Mouse (Mus musculus) bone marrow macrophage, adult 2 months (primary cell): ENCODE data around the gene Slc7a4. TPM values are rescaled to one million over a fixed set of nuclear protein-coding genes. Genes with fewer than 3 reads are reported as not detected.

Experiments used
- H3K27ac ChIP-seq: 2 replicates; pipeline ENCODE4 v1.5.1; 2012; ENCODE audit warnings: low read depth, low read length; ENCODE audit not compliant: insufficient read depth
- H3K4me1 ChIP-seq: 2 replicates; pipeline ENCODE4 v1.6.1; 2012; ENCODE audit warnings: low read length; ENCODE audit not compliant: control insufficient read depth, insufficient read depth
- H3K4me3 ChIP-seq: 2 replicates; pipeline ENCODE4 v1.5.1; 2012; ENCODE audit warnings: mild to moderate bottlenecking, low read length, moderate library complexity; ENCODE audit not compliant: insufficient read depth
- CTCF ChIP-seq: IDR thresholded peaks from 2 replicates; pipeline ENCODE4 v1.5.1; 2012; ENCODE audit warnings: low read depth, mild to moderate bottlenecking, low read length, moderate library complexity
- POLR2A ChIP-seq: IDR thresholded peaks from 2 replicates; pipeline ENCODE4 v1.6.1; 2012; ENCODE audit warnings: mild to moderate bottlenecking, low read depth, low read length, borderline replicate concordance
- polyA plus RNA-seq: library from polyadenylated mRNA; stranded (reverse); fragments of >200 nt; gene quantifications from 2 replicates; pipeline ENCODE4 v1.2.4, GENCODE M21; 2012; ENCODE audit not compliant: missing spikeins, insufficient read depth, insufficient read length

Slc7a4 gene
- polyA plus RNA-seq, 1 experiment, result 2.2 TPM

DNA sequence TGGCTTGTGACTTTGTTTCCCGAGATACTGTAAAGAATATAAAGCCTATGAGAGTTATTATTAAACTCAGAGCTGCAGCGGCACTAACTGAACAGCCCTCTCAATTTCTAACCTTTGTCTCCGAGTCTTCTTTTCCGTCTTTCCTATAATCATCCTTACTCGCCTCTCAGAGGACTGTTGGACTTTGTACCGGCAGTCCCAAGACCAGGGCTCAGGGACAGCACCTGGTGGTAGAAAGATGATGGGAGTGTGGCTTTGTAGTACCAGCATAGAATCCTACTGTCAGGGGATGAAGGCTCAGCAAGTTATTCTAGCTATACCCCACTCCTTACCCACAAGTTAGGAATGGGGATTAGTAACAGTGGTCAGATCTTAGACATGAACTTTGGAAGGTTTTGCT, 56.8 kb downstream of the Slc7a4 start:
- no peak for TF ChIP-seq CTCF
- TF ChIP-seq POLR2A, result no peak
- no peaks in the 10 kb centered on the region for H3K4me1 ChIP-seq
- H3K4me3 ChIP-seq, result no peak overlapping the region
- no peak overlapping the region for H3K27ac ChIP-seq

DNA sequence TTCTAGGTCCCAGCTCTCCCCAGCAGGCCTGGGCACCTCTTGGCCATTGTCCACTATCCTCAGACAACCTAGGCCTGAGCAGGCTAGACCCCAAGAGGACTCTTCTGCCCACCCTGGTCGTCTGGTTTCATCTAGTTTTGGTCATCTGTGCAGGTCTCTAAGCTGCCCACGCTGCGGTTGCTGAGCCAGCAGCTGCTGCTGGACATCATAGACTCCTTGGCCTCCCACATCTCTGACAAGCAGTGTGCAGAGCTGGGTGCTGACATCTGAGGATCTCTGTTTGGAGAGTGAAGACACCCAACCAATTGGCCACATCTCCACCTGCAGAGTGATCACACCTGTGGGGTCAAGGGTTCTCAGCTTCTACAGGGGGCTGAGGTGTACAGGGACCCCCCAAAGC, 57.5 kb downstream of the Slc7a4 start:
- Histone ChIP-seq H3K4me3 (no peak overlapping the region), H3K27ac (no peak overlapping the region), H3K4me1 (no peaks in the 10 kb centered on the region)
- no peak for TF ChIP-seq POLR2A
- no peak for TF ChIP-seq CTCF

- no peak for TF ChIP-seq POLR2A
- no peak for TF ChIP-seq CTCF
- no peak overlapping the region for H3K4me3 ChIP-seq
- H3K27ac ChIP-seq, result no peak overlapping the region
- H3K4me1 ChIP-seq, result no peaks in the 10 kb centered on the region
Observed at GRCm38 (mm10) chr16:17524156-17524555, 58.9 kb downstream of the Slc7a4 start.

Other genes starting within 250 kb of the Slc7a4 start
- 31.9 and 35.3 TPM in 2 replicates for gene Snap29, start 177.2 kb downstream of the Slc7a4 start, polyA plus RNA-seq
- 37.1 and 38.0 TPM in 2 replicates for gene Pi4ka, start 176.9 kb downstream of the Slc7a4 start, polyA plus RNA-seq
- gene Crkl, start 131.2 kb downstream of the Slc7a4 start, polyA plus RNA-seq, result 26.2 and 27.4 TPM in 2 replicates
- gene Aifm3, start 93.6 kb downstream of the Slc7a4 start, polyA plus RNA-seq, result not detected in 2 replicates
- gene Lztr1, start 74.5 kb downstream of the Slc7a4 start, polyA plus RNA-seq, result 53.4 and 57.0 TPM in 2 replicates
- gene Thap7, start 52.1 kb downstream of the Slc7a4 start, polyA plus RNA-seq, result 23.2 and 25.5 TPM in 2 replicates
- not detected in 2 replicates for gene Lrrc74b, start 22.0 kb downstream of the Slc7a4 start, polyA plus RNA-seq
- not detected in 2 replicates for gene P2rx6, start 21.3 kb downstream of the Slc7a4 start, polyA plus RNA-seq
- gene Smpd4, start 36.1 kb upstream of the Slc7a4 start, polyA plus RNA-seq, result 19.5 and 22.6 TPM in 2 replicates
- gene Ccdc74a, start 63.3 kb upstream of the Slc7a4 start, polyA plus RNA-seq, result not detected in 2 replicates
- 82.4 and 105 TPM in 2 replicates for gene Med15, start 149.7 kb upstream of the Slc7a4 start, polyA plus RNA-seq
- gene Klhl22, start 176.4 kb upstream of the Slc7a4 start, polyA plus RNA-seq, result 9.3 and 12.4 TPM in 2 replicates
- gene Scarf2, start 214.1 kb upstream of the Slc7a4 start, polyA plus RNA-seq, result 0.86 and 1.7 TPM in 2 replicates
- gene B830017H08Rik, start 249.9 kb upstream of the Slc7a4 start, polyA plus RNA-seq, result not detected in 2 replicates